Mouse (Mus musculus) forebrain, embryonic 15.5 days (tissue): ENCODE data around the gene Smim4. TPM values are rescaled to one million over a fixed set of nuclear protein-coding genes. Genes with fewer than 3 reads are reported as not detected.

Source experiments
- ATAC-seq: fragments of 200-750 bp; cut with Nextera tagmentation; replicated peaks from 2 replicates; pipeline ENCODE4 v1.8.0; 2017; ENCODE audit warnings: mild to moderate bottlenecking, moderate TSS enrichment, moderate library complexity
- H3K27ac ChIP-seq: fragments of 300-500 bp; sonication (generic); replicated peaks from 2 replicates; pipeline ENCODE4 v1.5.1; 2015; ENCODE audit warnings: mild to moderate bottlenecking, inconsistent platforms
- H3K27me3 ChIP-seq: fragments of 300-500 bp; sonication (generic); 2 replicates; pipeline ENCODE4 v1.6.1; 2015; ENCODE audit warnings: inconsistent platforms
- H3K36me3 ChIP-seq: fragments of 300-500 bp; sonication (generic); 2 replicates; pipeline ENCODE4 v1.6.1; 2015; ENCODE audit warnings: mild to moderate bottlenecking, inconsistent platforms
- H3K4me1 ChIP-seq: fragments of 300-500 bp; sonication (generic); 2 replicates; pipeline ENCODE4 v1.6.1; 2015; ENCODE audit warnings: inconsistent platforms
- H3K4me2 ChIP-seq: fragments of 300-500 bp; sonication (generic); replicated peaks from 2 replicates; pipeline ENCODE4 v1.6.1; 2015; ENCODE audit warnings: mild to moderate bottlenecking, inconsistent platforms
- H3K4me3 ChIP-seq: fragments of 300-500 bp; sonication (generic); 2 replicates; pipeline ENCODE4 v1.5.1; 2015; ENCODE audit warnings: mild to moderate bottlenecking, inconsistent platforms
- H3K9ac ChIP-seq: fragments of 300-500 bp; sonication (generic); replicated peaks from 2 replicates; pipeline ENCODE4 v1.6.1; 2015; ENCODE audit warnings: mild to moderate bottlenecking, inconsistent platforms
- H3K9me3 ChIP-seq: fragments of 300-500 bp; sonication (generic); 2 replicates; pipeline ENCODE4 v1.6.1; 2016; ENCODE audit warnings: inconsistent platforms
- WGBS: fragments of 180-500 bp; shearing (Covaris S2); methylation state at CpG from one replicate; pipeline ENCODE4 v1.1.7; 2015; ENCODE audit warnings: mixed read lengths; 5-methylcytosine and 5-hydroxymethylcytosine counted together
- polyA plus RNA-seq: library from polyadenylated mRNA; unstranded; fragments of >200 nt; fragmentation: Nextera tagmentation; extraction: Ambion mirVana; gene quantifications from 2 replicates; pipeline ENCODE4 v1.2.1, GENCODE M21; 2015

Gene Smim4
- polyA plus RNA-seq, 1 experiment from 2014 or later: 66.1 TPM

DNA sequence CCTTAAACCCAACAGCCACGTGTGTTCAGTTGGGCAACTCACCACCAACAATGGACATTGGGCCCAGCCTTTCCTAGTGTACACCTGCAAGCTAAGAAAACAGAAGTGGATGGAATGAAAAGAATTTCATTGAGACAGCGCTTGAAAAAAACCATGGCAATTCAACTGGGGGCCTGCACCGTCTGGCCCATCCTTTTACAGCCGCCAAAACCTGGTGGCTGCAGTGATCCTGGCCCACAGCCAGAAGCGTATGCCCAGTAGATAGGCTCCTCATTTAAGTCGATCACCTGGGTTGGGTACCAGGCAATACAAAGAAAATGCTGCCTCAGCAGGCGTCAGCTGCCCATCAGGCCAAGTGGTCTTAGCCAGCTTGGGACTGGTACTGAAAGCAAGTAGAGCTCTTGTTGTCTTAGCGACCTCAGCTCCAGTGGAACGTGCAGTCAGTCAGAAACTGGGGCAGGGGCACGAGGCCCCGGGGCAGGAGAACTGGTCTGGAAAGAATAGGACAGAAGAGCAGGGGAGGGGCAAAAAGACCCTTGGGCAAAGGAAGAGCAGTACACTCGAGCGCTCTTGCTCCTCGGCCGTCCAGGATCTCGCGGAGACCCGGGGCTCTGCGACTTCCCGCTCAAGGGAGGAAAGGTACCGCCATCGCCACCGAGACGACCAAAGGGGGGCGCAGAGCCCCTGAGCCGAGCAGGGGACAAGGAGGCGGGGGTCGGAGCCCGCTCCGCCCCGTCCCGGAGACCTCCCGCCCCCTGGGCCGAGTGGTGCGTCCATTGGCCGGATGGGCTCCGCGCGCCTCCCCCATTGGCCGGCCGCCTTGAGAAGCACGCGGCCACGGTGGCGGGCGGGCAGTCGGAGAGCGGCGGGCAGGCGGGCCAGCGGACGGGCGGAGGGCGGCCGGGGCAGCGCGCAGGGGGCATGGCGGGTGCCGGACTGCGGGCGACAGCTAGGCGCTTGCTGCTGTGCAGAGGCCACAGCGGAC, 1.8 kb upstream of the Smim4 start, which contains the start of gene Nt5dc2:
Nt5dc2 (plus strand) TSS at position 818 of the 985 bp plus-strand sequence.
- H3K4me3 ChIP-seq: peak within 1 kb of the TSS; percentile 75
- peak within 1 kb of the TSS; percentile 72 for H3K9ac ChIP-seq
- H3K4me2 ChIP-seq: peak within 1 kb of the TSS; percentile 71
- peak; percentile 58 for ATAC-seq
- H3K9me3 ChIP-seq: no peaks in the 10 kb centered on the region
- peaks cover 79% of the 10 kb centered on the region for H3K4me1 ChIP-seq
- 0 out of 2 replicates have a peak, but pooled peaks cover 4% of the 10 kb centered on the region for H3K36me3 ChIP-seq
- H3K27me3 ChIP-seq: no peaks in the 10 kb centered on the region
- 3% methylated on average over 60 of the region's 63 CpGs for WGBS
- peak within 1 kb of the TSS; percentile 89 for H3K27ac ChIP-seq

DNA sequence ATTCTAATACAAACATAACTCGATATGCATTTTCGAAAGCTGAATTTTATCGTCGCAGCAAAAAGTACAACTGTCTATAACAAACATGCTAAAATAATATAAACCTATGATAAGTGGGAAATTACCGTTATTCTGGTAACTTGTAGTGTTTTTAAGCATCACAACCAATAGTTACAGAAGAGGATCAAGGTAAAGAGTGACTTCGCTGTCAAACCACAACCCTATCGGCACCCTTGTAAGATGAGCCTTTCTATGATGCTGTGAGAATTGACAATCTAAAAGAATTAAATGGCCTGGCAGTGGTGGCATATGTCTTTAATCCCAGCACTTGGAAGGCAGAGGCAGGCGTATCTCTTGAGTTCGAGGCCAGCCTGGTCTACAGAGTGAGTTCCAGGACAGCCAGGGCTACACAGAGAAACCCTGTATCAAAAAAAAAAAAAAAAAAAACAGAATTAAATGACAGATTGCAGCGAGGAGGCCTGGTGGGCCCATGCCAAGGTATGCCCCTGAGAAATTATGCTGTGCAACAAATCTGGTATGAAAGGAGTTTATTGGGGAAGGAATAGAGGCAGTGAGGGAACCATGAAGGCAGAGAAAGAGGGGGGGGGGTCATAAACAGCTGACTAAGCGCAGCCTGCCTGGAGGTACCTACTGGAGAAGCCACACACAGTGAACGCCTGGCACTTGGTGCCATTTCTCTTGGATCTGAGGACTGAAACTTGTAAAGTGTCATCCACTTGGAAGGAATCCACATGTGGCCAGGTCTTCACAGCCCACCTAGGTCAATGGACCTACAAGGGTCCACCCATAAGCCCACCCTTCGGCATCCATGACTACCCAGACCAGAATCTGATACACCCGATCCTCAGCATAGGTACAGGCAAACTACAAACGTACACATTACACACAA, 825 bp upstream of the Smim4 start:
- peak overlapping the region; percentile 89 for H3K27ac ChIP-seq
- H3K4me1 ChIP-seq: peaks cover 74% of the 10 kb centered on the region
- peak overlapping the region; percentile 90 for H3K4me3 ChIP-seq
- peak overlapping the region; percentile 87 for H3K4me2 ChIP-seq
- no peaks in the 10 kb centered on the region for H3K36me3 ChIP-seq
- no peak for ATAC-seq
- no peaks in the 10 kb centered on the region for H3K9me3 ChIP-seq
- H3K27me3 ChIP-seq: no peaks in the 10 kb centered on the region
- peak overlapping the region; percentile 45 for H3K9ac ChIP-seq
- 64% methylated on average over 15 of the region's 15 CpGs for WGBS

DNA sequence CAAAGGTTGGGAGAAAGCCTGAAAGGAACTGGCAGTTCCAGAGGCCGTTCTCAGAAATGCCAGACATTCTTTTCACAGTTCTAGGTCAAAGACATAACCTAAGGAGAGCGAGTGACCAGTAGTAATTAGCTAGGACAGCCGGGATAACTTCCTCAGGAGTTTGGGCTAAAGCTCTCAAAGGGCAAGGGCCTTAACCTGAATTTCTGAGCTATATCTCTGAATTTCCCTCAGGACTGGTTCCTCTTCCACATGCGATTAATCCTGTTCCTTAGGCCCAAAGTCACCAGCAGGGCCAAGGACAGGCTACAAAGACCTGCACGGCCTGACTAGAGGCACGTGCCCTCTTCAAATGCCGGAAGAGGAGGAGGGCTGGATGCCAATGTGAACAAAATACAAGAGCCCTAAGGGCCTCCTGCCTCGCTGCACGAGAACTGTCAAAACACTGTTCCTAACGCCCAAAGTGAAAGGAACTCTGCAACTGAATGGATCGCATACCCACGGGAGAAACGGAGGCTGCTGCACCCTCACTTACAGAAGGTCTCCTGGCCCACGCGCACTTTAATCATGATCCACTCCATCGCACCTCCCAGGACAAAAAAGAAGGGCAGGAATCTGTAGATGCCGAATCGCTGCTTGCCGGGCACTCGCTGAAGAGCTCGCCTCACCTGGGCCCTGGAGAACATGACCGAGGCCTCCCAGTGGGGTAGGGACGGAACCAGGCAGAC, 493 bp downstream of the Smim4 start:
- 1% methylated on average over 23 of the region's 23 CpGs for WGBS
- H3K27me3 ChIP-seq: no peaks in the 10 kb centered on the region
- peaks cover 61% of the 10 kb centered on the region for H3K4me1 ChIP-seq
- H3K36me3 ChIP-seq: peaks cover 6% of the 10 kb centered on the region
- H3K9me3 ChIP-seq: no peaks in the 10 kb centered on the region
- peak; percentile 11; the same call in 1 of the 2 replicates for ATAC-seq
- H3K4me3 ChIP-seq: peak overlapping the region; percentile 90
- peak overlapping the region; percentile 89 for H3K27ac ChIP-seq
- peak overlapping the region; percentile 74 for H3K9ac ChIP-seq
- peak overlapping the region; percentile 87 for H3K4me2 ChIP-seq

DNA sequence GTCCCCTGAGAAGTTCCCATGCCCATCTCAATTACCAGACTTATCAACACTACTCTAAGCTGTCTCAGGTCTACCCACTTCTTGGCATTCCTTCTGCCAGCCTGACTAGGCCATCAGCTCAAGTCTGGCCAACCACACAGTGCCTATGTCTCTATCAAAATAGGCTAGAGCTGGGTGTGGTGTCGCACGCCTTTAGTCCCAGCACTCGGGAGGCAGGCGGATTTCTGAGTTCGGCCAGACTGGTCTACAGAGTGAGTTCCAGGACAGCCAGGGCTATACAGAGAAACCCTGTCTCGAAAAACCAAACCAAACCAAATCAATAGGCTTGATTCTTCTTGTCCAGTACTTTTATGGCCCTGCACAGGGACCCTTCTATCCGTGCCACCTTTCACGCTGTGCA, 1.9 kb downstream of the Smim4 start:
- Histone ChIP-seq H3K4me1 (peaks cover 47% of the 10 kb centered on the region), H3K4me2 (no peak overlapping the region), H3K36me3 (peaks cover 13% of the 10 kb centered on the region), H3K27me3 (no peaks in the 10 kb centered on the region), H3K27ac (no peak overlapping the region), H3K9me3 (no peaks in the 10 kb centered on the region), H3K4me3 (no peak overlapping the region), H3K9ac (no peak overlapping the region)
- no peak for ATAC-seq
- 96% methylated on average over 8 of the region's 8 CpGs for WGBS

DNA sequence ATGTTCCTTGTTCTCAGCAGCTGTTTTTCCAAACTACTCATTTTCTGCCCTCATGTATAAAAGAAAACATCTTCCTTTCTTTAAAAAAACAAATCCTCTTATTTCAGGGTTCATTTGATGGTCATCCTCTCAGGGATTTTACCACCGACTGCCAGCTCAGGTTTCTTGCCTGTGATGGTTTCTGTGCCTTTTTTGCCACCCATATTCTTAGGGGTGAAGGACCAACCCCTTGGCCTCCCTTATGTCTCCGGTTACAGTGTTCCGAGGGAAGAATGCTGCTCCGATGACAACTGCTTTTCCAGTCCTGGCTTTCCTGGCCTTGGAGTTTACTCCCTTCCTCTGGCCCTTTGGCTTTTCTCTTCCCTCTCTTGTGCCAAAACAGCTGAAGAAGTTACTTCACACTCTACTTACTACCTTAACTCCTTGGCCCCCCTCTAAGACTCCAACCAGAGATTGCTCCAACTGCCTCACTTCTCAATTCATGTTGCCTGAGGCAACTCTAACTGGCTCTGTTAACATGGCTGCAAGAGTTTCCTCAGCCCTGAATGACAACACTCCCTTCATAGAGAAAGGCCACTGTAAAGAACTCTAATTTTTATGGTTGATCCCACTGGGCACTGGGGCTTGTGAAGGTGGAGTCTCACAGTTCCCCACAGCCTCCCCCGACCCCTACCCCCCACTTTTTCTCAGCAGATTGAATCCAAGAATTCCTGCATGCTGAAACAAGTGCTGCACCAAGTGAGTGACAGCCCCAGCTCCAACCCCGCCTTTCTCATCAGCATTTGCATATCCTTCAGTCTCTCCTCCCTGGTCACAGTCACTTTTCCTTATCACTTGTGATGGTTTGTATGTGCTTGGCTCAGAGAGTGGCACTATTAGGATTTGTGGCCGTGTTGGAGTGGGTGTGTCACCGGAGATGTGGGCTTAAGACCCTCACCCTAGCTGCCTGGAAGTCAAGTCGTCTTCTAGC, 3.4 kb downstream of the Smim4 start:
- Histone ChIP-seq H3K4me2 (no peak overlapping the region), H3K9ac (no peak overlapping the region), H3K36me3 (peaks cover 20% of the 10 kb centered on the region), H3K4me1 (peaks cover 36% of the 10 kb centered on the region), H3K27me3 (no peaks in the 10 kb centered on the region), H3K9me3 (no peaks in the 10 kb centered on the region), H3K4me3 (no peak overlapping the region), H3K27ac (no peak overlapping the region)
- WGBS: 64% methylated on average over 9 of the region's 9 CpGs
- no peak for ATAC-seq

DNA sequence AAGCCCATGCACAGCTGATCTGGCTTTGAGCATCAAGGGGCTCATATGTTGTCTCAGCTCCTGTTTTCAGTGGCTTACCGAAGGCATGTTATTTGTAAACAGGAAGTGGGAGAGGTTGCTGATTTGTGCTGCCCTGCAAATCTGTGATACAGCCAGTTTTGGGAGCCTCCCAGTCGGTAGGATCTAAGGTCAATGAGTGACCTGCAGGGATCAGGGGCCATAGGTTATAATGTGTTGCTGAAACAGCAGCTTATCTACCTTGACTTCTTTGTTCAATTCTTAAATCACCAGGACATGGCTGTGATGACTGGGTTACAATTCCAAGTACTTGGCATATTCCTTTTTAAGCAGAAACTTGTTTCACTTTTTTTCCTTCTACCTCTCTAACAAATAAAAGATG, 13.2 kb downstream of the Smim4 start:
- 78% methylated on average over 2 of the region's 2 CpGs for WGBS
- peaks cover 72% of the 10 kb centered on the region for H3K36me3 ChIP-seq

GRCm38 (mm10) chr14:31114011-31114410, 14.7 kb downstream of the Smim4 start:
- no peaks in the 10 kb centered on the region for H3K27me3 ChIP-seq
- no peak for ATAC-seq
- no peaks in the 10 kb centered on the region for H3K9me3 ChIP-seq
- H3K4me2 ChIP-seq: no peak overlapping the region
- no peaks in the 10 kb centered on the region for H3K4me1 ChIP-seq
- no peak overlapping the region for H3K27ac ChIP-seq
- H3K36me3 ChIP-seq: peaks cover 76% of the 10 kb centered on the region
- WGBS: 82% methylated on average over 3 of the region's 3 CpGs
- no peak overlapping the region for H3K9ac ChIP-seq
- H3K4me3 ChIP-seq: no peak overlapping the region

More for the DNA sequence above, 13.2 kb downstream of the Smim4 start:
- H3K9me3 ChIP-seq: no peaks in the 10 kb centered on the region
- no peak for ATAC-seq
- H3K4me3 ChIP-seq: no peak overlapping the region
- no peak overlapping the region for H3K9ac ChIP-seq
- H3K27ac ChIP-seq: no peak overlapping the region
- no peaks in the 10 kb centered on the region for H3K4me1 ChIP-seq
- no peaks in the 10 kb centered on the region for H3K27me3 ChIP-seq
- H3K4me2 ChIP-seq: no peak overlapping the region

GRCm38 (mm10) chr14:31112187-31112586, 16.6 kb downstream of the Smim4 start:
- no peak overlapping the region for H3K4me2 ChIP-seq
- H3K27me3 ChIP-seq: no peaks in the 10 kb centered on the region
- H3K9ac ChIP-seq: no peak overlapping the region
- WGBS: 87% methylated on average over 5 of the region's 5 CpGs
- no peak for ATAC-seq
- H3K4me3 ChIP-seq: no peak overlapping the region
- H3K36me3 ChIP-seq: peaks cover 79% of the 10 kb centered on the region
- H3K27ac ChIP-seq: no peak overlapping the region
- no peaks in the 10 kb centered on the region for H3K4me1 ChIP-seq
- no peaks in the 10 kb centered on the region for H3K9me3 ChIP-seq

DNA sequence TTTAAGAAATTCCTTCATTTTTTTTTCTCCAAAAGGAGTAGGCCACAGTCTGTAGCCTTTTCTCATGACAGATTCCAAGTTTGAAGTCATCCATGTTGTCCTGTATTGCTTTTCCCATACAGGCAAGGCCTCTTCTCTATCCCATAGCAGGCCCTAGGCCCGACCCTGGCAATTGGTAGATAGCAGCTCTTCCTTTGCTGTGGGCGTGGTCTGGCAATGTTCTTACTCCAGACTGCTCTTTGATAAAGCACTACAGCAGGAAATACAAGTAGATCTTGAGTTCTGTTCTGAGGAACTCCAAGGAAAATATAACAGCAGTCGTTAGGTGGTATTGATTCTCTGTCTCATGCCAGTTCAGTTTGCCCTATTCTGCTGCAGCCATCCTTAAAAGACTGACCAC, 18.1 kb downstream of the Smim4 start:
- 86% methylated on average over 3 of the region's 3 CpGs for WGBS
- Histone ChIP-seq H3K4me3 (no peak overlapping the region), H3K9me3 (no peaks in the 10 kb centered on the region), H3K4me2 (no peak overlapping the region), H3K9ac (no peak overlapping the region), H3K27me3 (no peaks in the 10 kb centered on the region), H3K4me1 (no peaks in the 10 kb centered on the region), H3K27ac (no peak overlapping the region), H3K36me3 (peaks cover 79% of the 10 kb centered on the region)
- no peak for ATAC-seq

GRCm38 (mm10) chr14:31105156-31105555, 23.6 kb downstream of the Smim4 start:
- ATAC-seq: no peak
- Histone ChIP-seq H3K4me1 (no peaks in the 10 kb centered on the region), H3K36me3 (peaks cover 66% of the 10 kb centered on the region), H3K9ac (no peak overlapping the region), H3K27ac (no peak overlapping the region), H3K4me3 (no peak overlapping the region), H3K27me3 (no peaks in the 10 kb centered on the region), H3K9me3 (no peaks in the 10 kb centered on the region), H3K4me2 (no peak overlapping the region)
- WGBS: 94% methylated on average over 2 of the region's 2 CpGs
